Mouse (Mus musculus) forebrain, embryonic 15.5 days (tissue): ENCODE measurements at regions not wholly inside any gene's neighbourhood (a gene's known extent, or its start where the extent isn't known, plus 50 kb on each side); places are given as distances from the start of the nearest gene placed in this dataset.
"Not testable (repeated sequence)": the region's sequence is repeated elsewhere in the genome, so short reads cannot be mapped to it uniquely, and the experiment has no call there.

ENCODE experiments used
- ATAC-seq: fragments of 200-750 bp; cut with Nextera tagmentation; replicated peaks from 2 replicates; pipeline ENCODE4 v1.8.0; 2017; ENCODE audit warnings: mild to moderate bottlenecking, moderate TSS enrichment, moderate library complexity
- H3K27ac ChIP-seq: fragments of 300-500 bp; sonication (generic); replicated peaks from 2 replicates; pipeline ENCODE4 v1.5.1; 2015; ENCODE audit warnings: mild to moderate bottlenecking, inconsistent platforms
- H3K27me3 ChIP-seq: fragments of 300-500 bp; sonication (generic); 2 replicates; pipeline ENCODE4 v1.6.1; 2015; ENCODE audit warnings: inconsistent platforms
- H3K36me3 ChIP-seq: fragments of 300-500 bp; sonication (generic); 2 replicates; pipeline ENCODE4 v1.6.1; 2015; ENCODE audit warnings: mild to moderate bottlenecking, inconsistent platforms
- H3K4me1 ChIP-seq: fragments of 300-500 bp; sonication (generic); 2 replicates; pipeline ENCODE4 v1.6.1; 2015; ENCODE audit warnings: inconsistent platforms
- H3K4me2 ChIP-seq: fragments of 300-500 bp; sonication (generic); replicated peaks from 2 replicates; pipeline ENCODE4 v1.6.1; 2015; ENCODE audit warnings: mild to moderate bottlenecking, inconsistent platforms
- H3K4me3 ChIP-seq: fragments of 300-500 bp; sonication (generic); 2 replicates; pipeline ENCODE4 v1.5.1; 2015; ENCODE audit warnings: mild to moderate bottlenecking, inconsistent platforms
- H3K9ac ChIP-seq: fragments of 300-500 bp; sonication (generic); replicated peaks from 2 replicates; pipeline ENCODE4 v1.6.1; 2015; ENCODE audit warnings: mild to moderate bottlenecking, inconsistent platforms
- H3K9me3 ChIP-seq: fragments of 300-500 bp; sonication (generic); 2 replicates; pipeline ENCODE4 v1.6.1; 2016; ENCODE audit warnings: inconsistent platforms
- WGBS: fragments of 180-500 bp; shearing (Covaris S2); methylation state at CpG from one replicate; pipeline ENCODE4 v1.1.7; 2015; ENCODE audit warnings: mixed read lengths; 5-methylcytosine and 5-hydroxymethylcytosine counted together

DNA sequence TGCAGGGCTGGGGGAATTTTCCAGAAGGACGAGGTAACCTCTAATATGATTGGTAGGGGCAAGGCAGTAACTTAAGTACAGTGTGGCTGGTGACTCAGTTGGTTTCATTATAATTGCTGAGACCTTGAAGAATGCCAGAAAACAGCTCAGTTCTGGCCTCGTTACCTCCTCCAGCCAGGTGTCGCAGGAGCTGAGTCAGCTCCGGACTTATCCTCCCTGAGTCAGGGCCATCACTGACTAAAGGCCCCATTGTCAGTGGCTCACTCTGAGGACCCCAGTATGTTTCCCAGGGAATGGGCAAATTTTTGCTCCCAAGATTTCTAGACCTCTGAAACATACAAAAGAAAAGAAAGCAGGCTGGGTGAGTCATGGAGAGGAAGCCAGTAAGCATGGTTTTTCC, 154.6 kb upstream of the Hs6st1 start:
- ATAC-seq = no peak
- 78% methylated on average over 4 of the region's 4 CpGs for WGBS
- H3K4me3 ChIP-seq = no peak overlapping the region
- H3K27me3 ChIP-seq = no peaks in the 10 kb centered on the region
- no peaks in the 10 kb centered on the region for H3K36me3 ChIP-seq
- H3K27ac ChIP-seq = no peak overlapping the region
- H3K9me3 ChIP-seq = no peaks in the 10 kb centered on the region
- H3K9ac ChIP-seq = no peak overlapping the region
- no peak overlapping the region for H3K4me2 ChIP-seq
- no peaks in the 10 kb centered on the region for H3K4me1 ChIP-seq

DNA sequence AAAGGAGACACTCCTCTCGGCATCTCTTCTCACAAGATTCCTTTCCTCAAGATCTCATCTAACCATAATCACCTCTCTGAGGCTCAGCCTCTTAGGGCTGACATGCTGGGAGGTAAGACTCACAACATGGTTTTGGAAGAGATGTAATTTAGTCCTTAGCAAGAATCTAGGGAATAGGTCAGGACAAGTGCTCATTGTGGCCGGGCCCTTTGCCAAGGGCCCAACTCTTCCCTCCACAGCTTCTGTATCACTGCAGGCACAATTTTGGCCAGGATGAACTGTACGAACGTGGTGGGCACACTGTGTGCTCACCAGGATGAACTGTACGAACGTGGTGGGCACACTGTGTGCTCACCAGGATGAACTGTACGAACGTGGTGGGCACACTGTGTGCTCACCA, 154.0 kb upstream of the Hs6st1 start:
- not testable (repeated sequence) for H3K27ac ChIP-seq, H3K4me3 ChIP-seq, ATAC-seq, H3K9me3 ChIP-seq, H3K4me2 ChIP-seq, H3K9ac ChIP-seq, H3K4me1 ChIP-seq, H3K27me3 ChIP-seq, H3K36me3 ChIP-seq
- 95% methylated on average over 8 of the region's 8 CpGs for WGBS

DNA sequence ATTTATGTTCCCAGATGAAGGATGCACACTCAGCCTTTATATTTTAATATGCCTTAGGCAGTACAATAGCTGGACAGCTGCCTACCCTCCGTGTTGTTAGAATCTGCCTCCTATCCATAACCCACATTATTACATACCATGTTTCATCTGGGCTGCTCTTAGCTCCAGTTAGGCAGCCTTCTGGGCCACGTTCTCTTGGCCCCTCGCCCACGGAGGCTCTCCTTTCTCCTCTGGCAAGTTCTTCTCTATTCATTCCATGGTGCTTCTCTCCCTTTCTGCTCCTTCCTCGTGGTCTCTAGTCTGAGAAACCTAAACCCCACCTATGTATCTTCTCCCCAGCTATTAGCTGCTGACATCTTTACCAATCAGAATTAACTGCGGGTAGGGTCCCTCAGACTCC, 152.7 kb upstream of the Hs6st1 start:
- ATAC-seq = no peak
- H3K9ac ChIP-seq = no peak overlapping the region
- WGBS = 87% methylated on average over 6 of the region's 6 CpGs

DNA sequence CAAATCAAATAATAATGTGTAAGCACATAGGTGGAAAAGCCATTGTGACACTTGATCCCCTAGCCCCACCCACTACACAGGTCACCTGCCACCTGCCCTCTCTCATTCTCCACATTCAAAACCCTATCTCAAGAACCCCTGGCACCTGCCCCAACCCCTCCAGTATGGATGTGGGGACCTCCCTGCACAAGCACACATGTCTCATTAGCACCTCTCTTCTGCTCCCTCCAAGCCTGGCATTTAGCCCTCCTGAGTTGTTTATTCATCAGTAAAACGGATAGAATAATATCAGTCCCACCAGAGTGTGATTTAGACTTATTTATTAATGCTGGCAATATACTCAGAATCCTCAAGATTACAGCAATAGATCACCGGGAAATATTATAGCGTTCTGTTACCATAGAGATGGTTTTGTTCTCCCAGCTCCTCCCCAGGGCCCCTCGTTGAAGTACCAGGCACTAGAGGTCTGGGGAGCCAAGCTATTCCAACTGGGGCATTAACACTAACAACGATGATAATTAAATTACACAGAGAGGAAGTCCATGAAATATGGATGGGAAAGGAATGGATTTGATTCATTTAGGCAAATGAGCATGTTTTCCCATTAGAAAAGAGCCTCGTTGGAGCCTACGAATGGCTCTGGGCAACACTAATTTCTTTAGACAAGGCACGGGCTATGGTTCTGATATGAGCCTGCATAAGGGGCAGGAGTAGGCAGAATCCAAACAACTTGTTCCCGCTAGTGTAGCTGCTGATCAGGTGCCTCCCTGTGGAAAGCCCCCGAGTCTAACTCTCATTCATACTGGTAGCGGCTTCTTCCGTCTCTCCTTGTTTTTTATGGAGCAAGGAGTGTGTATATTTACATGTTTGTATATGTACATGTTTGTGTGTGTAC, 148.1 kb upstream of the Hs6st1 start:
- Histone ChIP-seq H3K4me3 (no peak overlapping the region), H3K4me2 (no peak overlapping the region), H3K9me3 (no peaks in the 10 kb centered on the region), H3K4me1 (peaks cover 9% of the 10 kb centered on the region), H3K9ac (no peak overlapping the region), H3K27ac (peak overlapping the region; percentile 35; the same call in 1 of the 2 replicates), H3K27me3 (no peaks in the 10 kb centered on the region), H3K36me3 (no peaks in the 10 kb centered on the region)
- WGBS = 49% methylated on average over 12 of the region's 12 CpGs
- ATAC-seq = peak; percentile 75

More for the DNA sequence above, 152.7 kb upstream of the Hs6st1 start:
- H3K27ac ChIP-seq = no peak overlapping the region
- H3K36me3 ChIP-seq = no peaks in the 10 kb centered on the region
- H3K27me3 ChIP-seq = no peaks in the 10 kb centered on the region
- peaks cover 9% of the 10 kb centered on the region for H3K4me1 ChIP-seq
- no peak overlapping the region for H3K4me3 ChIP-seq
- H3K4me2 ChIP-seq = no peak overlapping the region
- H3K9me3 ChIP-seq = no peaks in the 10 kb centered on the region

DNA sequence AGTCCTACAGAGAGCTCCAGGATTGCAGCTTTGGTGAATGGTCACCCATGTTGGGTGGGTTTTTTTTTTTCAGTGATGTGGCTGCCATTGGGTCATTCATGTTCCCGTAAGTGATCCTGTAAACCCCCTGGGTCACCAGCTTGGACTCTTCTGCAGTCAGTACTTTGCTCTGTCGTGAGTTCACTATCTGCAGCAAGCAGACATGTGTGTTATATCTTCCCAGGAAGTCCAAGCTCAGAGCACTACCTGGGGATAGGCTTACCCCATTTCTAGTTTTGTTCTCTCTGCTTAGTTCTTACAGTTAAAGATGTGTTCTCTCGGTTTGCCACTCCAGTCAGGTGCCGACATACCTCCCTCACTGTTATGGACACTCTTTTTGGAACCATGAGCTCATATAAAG, 143.4 kb upstream of the Hs6st1 start:
- Histone ChIP-seq H3K9ac (no peak overlapping the region), H3K4me1 (peaks cover 7% of the 10 kb centered on the region), H3K36me3 (no peaks in the 10 kb centered on the region), H3K9me3 (no peaks in the 10 kb centered on the region), H3K4me2 (no peak overlapping the region), H3K27me3 (no peaks in the 10 kb centered on the region), H3K4me3 (no peak overlapping the region), H3K27ac (no peak overlapping the region)
- ATAC-seq = no peak
- 92% methylated on average over 4 of the region's 4 CpGs for WGBS

DNA sequence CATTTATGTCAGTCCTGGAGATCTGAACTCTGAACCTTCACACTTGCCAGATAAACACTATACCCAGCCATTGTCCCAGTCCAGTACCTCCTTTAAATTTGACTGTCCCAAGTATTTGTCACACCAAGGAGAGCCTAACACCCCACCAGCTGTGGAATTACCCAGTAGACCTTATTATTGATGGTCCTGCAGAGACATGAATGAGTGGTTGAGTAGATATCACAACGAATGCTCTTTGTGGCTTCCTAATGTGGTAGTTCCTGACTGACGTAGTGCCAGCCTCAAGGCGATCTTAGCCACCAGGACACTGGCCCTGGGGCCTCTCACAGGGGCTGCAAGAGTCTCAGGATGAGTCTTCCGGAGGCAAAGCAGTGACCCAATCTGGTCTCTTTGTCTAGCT, 142.9 kb upstream of the Hs6st1 start:
- Histone ChIP-seq H3K4me1 (peaks cover 2% of the 10 kb centered on the region), H3K9ac (no peak overlapping the region), H3K4me2 (no peak overlapping the region), H3K4me3 (no peak overlapping the region), H3K9me3 (no peaks in the 10 kb centered on the region), H3K27ac (no peak overlapping the region), H3K36me3 (no peaks in the 10 kb centered on the region), H3K27me3 (no peaks in the 10 kb centered on the region)
- ATAC-seq = no peak
- 94% methylated on average over 4 of the region's 4 CpGs for WGBS

DNA sequence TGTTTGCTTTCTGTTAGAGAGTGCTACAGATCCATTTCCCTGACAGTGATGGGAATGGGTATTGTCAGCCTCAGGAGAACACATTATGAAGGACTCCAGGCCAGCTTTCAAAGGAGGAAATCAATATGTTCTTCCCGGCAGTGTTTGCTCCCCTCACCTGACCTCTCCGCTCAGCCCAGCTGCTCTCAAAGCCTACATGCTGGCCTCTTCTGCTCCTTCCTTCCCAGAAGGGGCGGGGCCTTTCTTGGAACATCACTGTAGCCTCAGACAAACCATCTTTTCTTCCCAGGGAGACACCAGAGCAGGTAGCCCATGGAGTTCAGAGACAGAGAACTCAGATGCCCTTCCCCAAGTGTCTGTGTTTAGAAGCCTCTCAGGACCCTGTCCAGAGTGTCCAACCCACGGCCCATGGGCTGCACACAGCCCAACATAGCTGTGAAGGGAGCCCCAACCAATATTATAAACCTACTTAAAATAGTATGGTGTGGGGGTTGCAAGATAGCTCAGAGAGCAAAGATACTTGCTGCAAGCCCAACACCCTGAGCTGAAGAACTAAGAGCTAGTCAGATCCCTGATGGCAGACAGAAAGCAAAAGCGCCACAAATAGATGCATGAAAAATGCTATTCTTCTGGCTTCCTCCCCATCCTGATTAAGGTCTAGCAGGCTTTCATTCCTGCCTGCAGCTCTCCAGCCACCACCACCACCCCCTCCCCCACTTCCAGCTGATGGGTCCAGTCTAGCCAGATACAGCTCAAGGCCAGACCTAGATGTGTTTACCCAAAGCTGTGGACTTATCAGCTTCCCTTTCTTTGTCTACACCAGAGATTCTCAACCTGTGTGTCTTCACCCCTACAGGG, 141.8 kb upstream of the Hs6st1 start:
- no peaks in the 10 kb centered on the region for H3K27me3 ChIP-seq
- no peak overlapping the region for H3K27ac ChIP-seq
- no peaks in the 10 kb centered on the region for H3K36me3 ChIP-seq
- H3K9me3 ChIP-seq = no peaks in the 10 kb centered on the region
- WGBS = 78% methylated on average over 5 of the region's 5 CpGs
- no peak overlapping the region for H3K9ac ChIP-seq
- H3K4me2 ChIP-seq = no peak overlapping the region
- no peak overlapping the region for H3K4me3 ChIP-seq
- ATAC-seq = no peak
- H3K4me1 ChIP-seq = no peaks in the 10 kb centered on the region

DNA sequence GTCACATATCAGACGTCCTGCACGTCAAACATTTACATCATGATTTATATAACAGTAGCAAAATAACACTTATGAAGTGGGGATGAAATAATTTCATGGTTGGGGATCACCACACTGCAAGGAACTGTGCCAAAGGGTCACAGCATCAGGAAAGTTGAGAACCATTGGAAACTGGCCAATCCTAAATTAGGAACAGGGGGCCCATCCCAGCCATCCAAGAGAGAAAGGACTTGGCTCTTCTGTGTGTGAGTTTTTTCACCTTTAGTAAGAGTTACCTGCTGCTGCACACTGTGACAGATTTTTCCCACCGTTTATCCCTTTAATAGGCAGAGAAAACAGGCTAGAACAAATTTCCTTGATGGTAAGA, 141.2 kb upstream of the Hs6st1 start:
- Histone ChIP-seq H3K4me1 (no peaks in the 10 kb centered on the region), H3K27ac (no peak overlapping the region), H3K9me3 (no peaks in the 10 kb centered on the region), H3K9ac (no peak overlapping the region), H3K27me3 (no peaks in the 10 kb centered on the region), H3K4me3 (no peak overlapping the region), H3K4me2 (no peak overlapping the region), H3K36me3 (no peaks in the 10 kb centered on the region)
- WGBS = 82% methylated on average over 3 of the region's 3 CpGs
- no peak for ATAC-seq

DNA sequence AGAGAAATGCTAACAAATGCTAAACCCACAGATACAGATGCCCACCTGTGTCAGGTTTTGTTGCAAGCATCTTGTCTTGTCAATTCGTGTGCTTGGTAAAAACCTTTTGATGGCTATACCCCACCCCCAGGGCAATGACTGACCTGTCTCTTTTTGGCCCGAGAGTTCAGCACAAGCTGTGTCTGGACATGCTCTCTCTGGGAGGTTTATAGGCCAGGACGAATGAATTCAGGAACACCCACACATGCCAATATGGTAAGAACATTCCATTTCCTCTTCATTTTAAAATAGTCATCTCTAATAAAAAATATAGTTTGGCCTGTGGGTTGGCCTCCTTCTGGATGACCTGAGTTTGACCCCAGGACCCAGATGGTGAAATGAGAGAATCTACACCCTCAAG, 137.8 kb upstream of the Hs6st1 start:
- ATAC-seq = no peak
- no peak overlapping the region for H3K27ac ChIP-seq
- 82% methylated on average over 3 of the region's 3 CpGs for WGBS
- H3K36me3 ChIP-seq = no peaks in the 10 kb centered on the region
- H3K4me1 ChIP-seq = 0 out of 2 replicates have a peak, but pooled peaks cover 4% of the 10 kb centered on the region
- H3K4me2 ChIP-seq = no peak overlapping the region
- H3K9me3 ChIP-seq = no peaks in the 10 kb centered on the region
- H3K27me3 ChIP-seq = no peaks in the 10 kb centered on the region
- no peak overlapping the region for H3K4me3 ChIP-seq
- no peak overlapping the region for H3K9ac ChIP-seq

DNA sequence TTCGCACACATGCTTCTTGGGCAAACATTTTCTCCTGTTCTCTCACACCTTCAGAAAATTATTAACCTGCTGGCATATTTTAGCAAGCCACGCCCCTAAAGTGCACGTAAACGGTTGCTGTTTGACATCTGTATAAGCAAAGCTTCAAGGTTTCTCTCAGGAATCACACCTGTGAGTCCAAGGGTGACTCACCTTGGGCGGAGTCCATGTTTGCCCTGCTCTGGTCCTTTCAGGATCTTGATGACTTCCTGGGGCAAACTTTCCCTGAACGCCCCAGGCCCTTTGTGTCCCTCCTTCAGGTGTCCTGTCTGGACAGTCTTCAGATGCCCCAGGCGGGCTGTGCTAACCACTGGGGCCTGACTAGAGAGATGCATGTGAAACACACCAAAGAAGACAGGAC, 137.1 kb upstream of the Hs6st1 start:
- Histone ChIP-seq H3K4me3 (no peak overlapping the region), H3K9me3 (no peaks in the 10 kb centered on the region), H3K4me1 (0 out of 2 replicates have a peak, but pooled peaks cover 4% of the 10 kb centered on the region), H3K4me2 (no peak overlapping the region), H3K9ac (no peak overlapping the region), H3K27ac (no peak overlapping the region), H3K36me3 (no peaks in the 10 kb centered on the region), H3K27me3 (no peaks in the 10 kb centered on the region)
- no peak for ATAC-seq
- WGBS = 89% methylated on average over 7 of the region's 7 CpGs

DNA sequence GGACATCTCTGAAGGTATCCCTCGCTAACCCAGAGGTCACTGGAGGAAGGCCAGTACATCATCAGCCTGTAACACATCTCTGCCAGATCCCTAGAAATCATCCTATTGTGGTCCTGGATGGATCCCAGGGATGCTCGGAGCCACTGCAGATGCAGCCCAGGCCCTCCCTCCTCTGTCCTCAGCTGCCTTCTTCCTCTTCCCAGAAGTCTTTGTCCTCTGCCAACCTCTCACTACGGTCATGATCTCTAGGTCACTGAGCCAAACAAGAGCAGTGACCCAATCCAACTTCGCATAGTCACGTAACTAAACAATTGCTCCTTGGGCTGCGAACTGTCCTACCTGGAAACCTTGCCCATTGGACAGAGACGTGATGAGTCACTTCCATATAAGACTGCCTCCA, 134.7 kb upstream of the Hs6st1 start:
- WGBS = 86% methylated on average over 7 of the region's 7 CpGs

DNA sequence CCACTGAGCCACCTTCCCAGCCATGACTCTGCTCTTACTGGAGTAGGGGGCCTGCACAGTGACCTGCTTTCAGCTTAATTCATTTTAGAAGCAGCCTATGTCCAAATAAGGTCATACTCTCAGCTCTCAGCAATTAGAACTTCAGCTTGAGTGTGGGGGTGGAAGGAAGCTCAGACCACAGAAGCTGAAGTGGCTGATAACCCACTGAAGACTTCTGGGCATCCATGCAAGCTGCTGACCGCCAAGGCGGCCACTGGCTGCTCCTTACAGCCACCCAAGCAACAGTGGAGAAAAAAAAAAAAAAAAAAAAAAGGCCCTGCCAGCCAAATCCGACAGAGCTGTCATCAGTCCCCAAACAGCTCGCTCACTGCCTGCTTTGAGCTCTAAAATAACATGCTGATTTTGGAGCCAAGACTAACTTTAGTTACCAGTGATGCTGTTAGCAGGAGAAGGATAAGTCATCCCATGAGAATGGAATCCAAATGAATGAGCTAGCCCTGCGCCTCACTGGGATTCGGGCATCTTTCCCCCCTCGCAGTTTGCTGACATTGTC, 133.0 kb upstream of the Hs6st1 start:
- H3K4me3 ChIP-seq = no peak overlapping the region
- peaks cover 11% of the 10 kb centered on the region for H3K4me1 ChIP-seq
- H3K4me2 ChIP-seq = no peak overlapping the region
- peak overlapping the region; percentile 27; the same call in 1 of the 2 replicates for H3K27ac ChIP-seq
- WGBS = 55% methylated on average over 7 of the region's 7 CpGs
- H3K9ac ChIP-seq = no peak overlapping the region
- ATAC-seq = no peak; the same call in 1 of the 2 replicates
- no peaks in the 10 kb centered on the region for H3K27me3 ChIP-seq
- H3K9me3 ChIP-seq = no peaks in the 10 kb centered on the region
- H3K36me3 ChIP-seq = no peaks in the 10 kb centered on the region

More for the DNA sequence above, 134.7 kb upstream of the Hs6st1 start:
- Histone ChIP-seq H3K4me3 (no peak overlapping the region), H3K27me3 (no peaks in the 10 kb centered on the region), H3K4me2 (no peak overlapping the region), H3K36me3 (no peaks in the 10 kb centered on the region), H3K4me1 (peaks cover 11% of the 10 kb centered on the region), H3K27ac (no peak overlapping the region), H3K9ac (no peak overlapping the region), H3K9me3 (no peaks in the 10 kb centered on the region)
- no peak for ATAC-seq
